ENCODE assay signal across 8 mouse cellular contexts in the genomic region with DNA sequence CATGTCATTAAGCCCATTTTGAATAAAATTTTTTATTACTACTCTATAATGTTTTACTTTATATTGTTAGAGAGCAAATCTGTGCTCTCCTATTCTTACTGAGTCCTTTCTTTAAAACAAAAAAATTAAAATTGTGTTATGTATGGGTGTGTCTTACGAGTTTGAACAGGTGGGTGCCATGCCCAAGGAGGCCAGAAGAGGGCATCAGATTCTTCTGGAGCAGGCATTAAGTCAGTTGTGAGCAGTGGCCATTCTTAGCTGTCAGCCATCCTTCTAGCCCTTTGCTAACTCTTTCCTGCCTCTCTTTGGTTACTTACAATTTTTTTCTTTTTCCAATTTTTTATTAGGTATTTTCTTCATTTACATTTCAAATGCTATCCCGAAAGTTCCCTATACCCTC.
DNase-seq lines count a peak whose midpoint lies in the region; ATAC-seq and TF ChIP-seq lines count a peak whose summit lies in the region.

No protein-coding gene starts in this region.

- no peaks in the 10 kb centered on the region for H3K9me3 ChIP-seq in hindbrain, embryonic 11.5 days (ENCODE audit: control insufficient read depth, low read length)
- H3K9me3 ChIP-seq in hindbrain, embryonic 16.5 days (ENCODE audit: control insufficient read depth, low read length): no peaks in the 10 kb centered on the region
- H3K9me3 ChIP-seq in ES-Bruce4 (replicated peaks; ENCODE audit: control insufficient read depth, insufficient read depth, low read length, poor library complexity, severe bottlenecking): no peaks in the 10 kb centered on the region
- H3K9me3 ChIP-seq in embryonic facial prominence, embryonic 11.5 days (replicated peaks; ENCODE audit: control insufficient read depth, low read length): no peaks in the 10 kb centered on the region
- H3K9me3 ChIP-seq in liver, embryonic 14.5 days (ENCODE audit: control insufficient read depth, low read length): no peaks in the 10 kb centered on the region

- H3K4me2 ChIP-seq in hindbrain, embryonic 11.5 days (replicated peaks; ENCODE audit: low read depth, low read length): no peak overlapping the region
- no peak overlapping the region for H3K4me2 ChIP-seq in hindbrain, embryonic 16.5 days (ENCODE audit: low read length)
- H3K4me2 ChIP-seq in embryonic facial prominence, embryonic 11.5 days (ENCODE audit: low read depth, low read length): no peak overlapping the region
- H3K4me2 ChIP-seq in liver, embryonic 14.5 days (ENCODE audit: low read depth): no peak overlapping the region

- no peaks in the 10 kb centered on the region for H3K36me3 ChIP-seq in hindbrain, embryonic 11.5 days (ENCODE audit: control insufficient read depth, insufficient read depth, low read length)
- no peaks in the 10 kb centered on the region for H3K36me3 ChIP-seq in hindbrain, embryonic 16.5 days (ENCODE audit: control insufficient read depth, insufficient read depth, low read length)
- H3K36me3 ChIP-seq in ES-Bruce4 (ENCODE audit: control insufficient read depth, insufficient read depth, low read length, poor library complexity, severe bottlenecking): no peaks in the 10 kb centered on the region
- no peaks in the 10 kb centered on the region for H3K36me3 ChIP-seq in embryonic facial prominence, embryonic 11.5 days (replicated peaks; ENCODE audit: control insufficient read depth, insufficient read depth, low read depth, low read length)
- no peaks in the 10 kb centered on the region for H3K36me3 ChIP-seq in liver, embryonic 14.5 days (replicated peaks; ENCODE audit: control insufficient read depth, insufficient read depth, low read depth)

- 77% methylated on average over 2 of the region's 2 CpGs for WGBS in hindbrain, embryonic 11.5 days
- WGBS in hindbrain, embryonic 16.5 days: 88% methylated on average over 2 of the region's 2 CpGs
- WGBS in embryonic facial prominence, embryonic 11.5 days: 81% methylated on average over 2 of the region's 2 CpGs
- WGBS in liver, embryonic 14.5 days (ENCODE audit: insufficient replicate concordance): 58% methylated on average over 2 of the region's 2 CpGs

- TF ChIP-seq EP300 in ES-Bruce4 (IDR thresholded peaks at IDR 0.05; ENCODE audit: insufficient read depth, low read depth, low read length): no peak
- TF ChIP-seq EP300 in liver, embryonic 14.5 days (IDR thresholded peaks at IDR 0.05; ENCODE audit: low read depth): no peak

- no peak overlapping the region for H3K9ac ChIP-seq in hindbrain, embryonic 11.5 days (ENCODE audit: low read depth, low read length)
- no peak overlapping the region for H3K9ac ChIP-seq in hindbrain, embryonic 16.5 days (ENCODE audit: low read depth, low read length)
- no peak overlapping the region for H3K9ac ChIP-seq in ES-Bruce4 (ENCODE audit: low read depth, poor library complexity, severe bottlenecking)
- H3K9ac ChIP-seq in embryonic facial prominence, embryonic 11.5 days (replicated peaks; ENCODE audit: low read length): no peak overlapping the region
- no peak overlapping the region for H3K9ac ChIP-seq in liver, embryonic 14.5 days (replicated peaks)

- peak; percentile 43 for DNase-seq in hindbrain, embryonic 11.5 days (ENCODE audit: low spot score)
- peak; percentile 48 for DNase-seq in 416B (ENCODE audit: low read depth)
- DNase-seq in embryonic facial prominence, embryonic 11.5 days (ENCODE audit: low spot score): peak; percentile 34
- peak in 1 of 3 experiments; percentile 3 for DNase-seq in liver, embryonic 14.5 days (ENCODE audit: low read depth in 3 of 3, low spot score in 3 of 3)
- no peak for DNase-seq in spleen, postnatal 4 days (ENCODE audit: low spot score in 2 of 2)

- H3K4me3 ChIP-seq in hindbrain, embryonic 11.5 days (ENCODE audit: low read depth, low read length): no peak overlapping the region
- H3K4me3 ChIP-seq in hindbrain, embryonic 16.5 days (ENCODE audit: low read length): no peak overlapping the region
- H3K4me3 ChIP-seq in ES-Bruce4 (ENCODE audit: low read depth, low read length): no peak overlapping the region
- H3K4me3 ChIP-seq in embryonic facial prominence, embryonic 11.5 days (ENCODE audit: low read depth, low read length): no peak overlapping the region
- H3K4me3 ChIP-seq in liver, embryonic 14.5 days (ENCODE audit: insufficient read depth in 1 of 2, low read depth in 2 of 2, low read length in 2 of 2): no peak overlapping the region

- H3K27ac ChIP-seq in hindbrain, embryonic 11.5 days (ENCODE audit: low read depth, low read length): no peak overlapping the region
- no peak overlapping the region for H3K27ac ChIP-seq in hindbrain, embryonic 16.5 days (ENCODE audit: low read depth, low read length)
- H3K27ac ChIP-seq in ES-Bruce4 (ENCODE audit: insufficient read depth, low read length): no peak overlapping the region
- no peak overlapping the region for H3K27ac ChIP-seq in embryonic facial prominence, embryonic 11.5 days (replicated peaks; ENCODE audit: low read depth, low read length)
- no peak overlapping the region for H3K27ac ChIP-seq in liver, embryonic 14.5 days

- no peaks in the 10 kb centered on the region for H3K4me1 ChIP-seq in hindbrain, embryonic 11.5 days (replicated peaks; ENCODE audit: control insufficient read depth, insufficient read depth, low read length)
- H3K4me1 ChIP-seq in hindbrain, embryonic 16.5 days (ENCODE audit: control insufficient read depth, insufficient read depth, low read depth, low read length): no peaks in the 10 kb centered on the region
- H3K4me1 ChIP-seq in ES-Bruce4 (ENCODE audit: control insufficient read depth, insufficient read depth, low read length): no peaks in the 10 kb centered on the region
- H3K4me1 ChIP-seq in embryonic facial prominence, embryonic 11.5 days (ENCODE audit: control insufficient read depth, insufficient read depth, low read length): no peaks in the 10 kb centered on the region
- H3K4me1 ChIP-seq in liver, embryonic 14.5 days (replicated peaks; ENCODE audit: control insufficient read depth in 2 of 2, insufficient read depth in 2 of 2, low read length in 1 of 2): no peaks in the 10 kb centered on the region

- no peaks in the 10 kb centered on the region for H3K27me3 ChIP-seq in hindbrain, embryonic 11.5 days (ENCODE audit: control insufficient read depth, insufficient read depth, low read length)
- no peaks in the 10 kb centered on the region for H3K27me3 ChIP-seq in hindbrain, embryonic 16.5 days (replicated peaks; ENCODE audit: control insufficient read depth, insufficient read depth, low read length)
- no peaks in the 10 kb centered on the region for H3K27me3 ChIP-seq in ES-Bruce4 (ENCODE audit: control insufficient read depth, insufficient read depth, low read length, poor library complexity, severe bottlenecking)
- no peaks in the 10 kb centered on the region for H3K27me3 ChIP-seq in embryonic facial prominence, embryonic 11.5 days (ENCODE audit: control insufficient read depth, insufficient read depth, low read length)
- no peaks in the 10 kb centered on the region for H3K27me3 ChIP-seq in liver, embryonic 14.5 days (ENCODE audit: control insufficient read depth, insufficient read depth, low read length)

- TF ChIP-seq POLR2A in ES-Bruce4 (IDR thresholded peaks at IDR 0.05; ENCODE audit: insufficient read depth, low read length): no peak

- TF ChIP-seq CTCF in ES-Bruce4 (IDR thresholded peaks at IDR 0.05; ENCODE audit: low read depth, low read length): peak; percentile 69
- peak; percentile 57 for TF ChIP-seq CTCF in liver, embryonic 14.5 days (IDR thresholded peaks at IDR 0.05; ENCODE audit: low read depth)

- ATAC-seq in hindbrain, embryonic 11.5 days (ENCODE audit: low FRiP score): no peak
- ATAC-seq in hindbrain, embryonic 16.5 days: no peak
- no peak for ATAC-seq in embryonic facial prominence, embryonic 11.5 days (replicated peaks; ENCODE audit: insufficient number of reproducible peaks, low FRiP score, low TSS enrichment, low read depth)
- no peak for ATAC-seq in liver, embryonic 14.5 days (ENCODE audit: insufficient read depth)
- ATAC-seq in erythroblast, adult 5-6 weeks (replicated peaks; ENCODE audit: low FRiP score, poor library complexity, severe bottlenecking): no peak

Comparison
In these comparisons a context has a peak if more than half of its experiments do, and no peak if none do; other contexts are left out.
1. DNase-seq: peak in hindbrain, embryonic 11.5 days (single experiment), 416B (single experiment) and embryonic facial prominence, embryonic 11.5 days (single experiment); none in spleen, postnatal 4 days (0 of 2).